Comparison of ENCODE assay signal across 8 mouse cellular contexts in genomic region chr15:37099927-37100766, GRCm38 (mm10).
DNase-seq lines count a peak whose midpoint lies in the region; ATAC-seq and TF ChIP-seq lines count a peak whose summit lies in the region.

No protein-coding gene starts in this region.

- no peak for TF ChIP-seq POLR2A in kidney, adult 2 months (IDR thresholded peaks at IDR 0.05; ENCODE audit: low read depth, low read length)

- no peaks in the 10 kb centered on the region for H3K9me3 ChIP-seq in stomach, embryonic 16.5 days (replicated peaks; ENCODE audit: control insufficient read depth, low read length)

- no peak overlapping the region; the same call in 1 of the 2 replicates for H3K4me3 ChIP-seq in kidney, adult 2 months (ENCODE audit: insufficient read depth, low read depth, low read length)
- peak overlapping the region; percentile 21; the same call in 1 of the 2 replicates for H3K4me3 ChIP-seq in stomach, embryonic 16.5 days (replicated peaks; ENCODE audit: low read length)

- no peak overlapping the region for H3K9ac ChIP-seq in stomach, embryonic 16.5 days (ENCODE audit: low read length)

- peak; percentile 59 for DNase-seq in urinary bladder, postnatal 14 days (ENCODE audit: low spot score)
- no peak for DNase-seq in urinary bladder, adult 2 months (ENCODE audit: low spot score)
- DNase-seq in cerebellum, postnatal 14 days = peak; percentile 74 to 79
- peak; percentile 69 for DNase-seq in kidney, adult 2 months
- DNase-seq in liver = peak; percentile 65

- 44% methylated on average over 17 of the region's 17 CpGs for WGBS in kidney, adult 2 months
- WGBS in stomach, embryonic 16.5 days = 36% methylated on average over 17 of the region's 17 CpGs

- H3K4me2 ChIP-seq in stomach, embryonic 16.5 days (ENCODE audit: low read depth, low read length) = peak overlapping the region; percentile 42; the same call in 1 of the 2 replicates

- peak; percentile 78 for TF ChIP-seq CTCF in kidney, adult 2 months (conservative IDR thresholded peaks at IDR 0.05; ENCODE audit: insufficient read depth, insufficient read length, low read depth, low read length)

- peak; percentile 82 for ATAC-seq in granulocyte monocyte progenitor cell, adult 5-6 weeks (replicated peaks; ENCODE audit: poor library complexity, severe bottlenecking)
- ATAC-seq in monocyte, adult 5-6 weeks (replicated peaks; ENCODE audit: insufficient number of reproducible peaks, low FRiP score, low TSS enrichment, poor library complexity, severe bottlenecking) = peak; percentile 47; the same call in 1 of the 2 replicates
- peak; percentile 25; the same call in 1 of the 2 replicates for ATAC-seq in stomach, embryonic 16.5 days (ENCODE audit: insufficient read depth, low FRiP score)

- H3K36me3 ChIP-seq in kidney, adult 2 months (ENCODE audit: control insufficient read depth, insufficient read depth, low read length) = no peaks in the 10 kb centered on the region
- no peaks in the 10 kb centered on the region for H3K36me3 ChIP-seq in stomach, embryonic 16.5 days (ENCODE audit: control insufficient read depth, insufficient read depth, low read length)

- no peaks in the 10 kb centered on the region for H3K27me3 ChIP-seq in kidney, adult 2 months (replicated peaks; ENCODE audit: control insufficient read depth, insufficient read depth, low read length)
- H3K27me3 ChIP-seq in stomach, embryonic 16.5 days (ENCODE audit: control insufficient read depth, insufficient read depth, low read length) = no peaks in the 10 kb centered on the region

- no peak overlapping the region for H3K27ac ChIP-seq in kidney, adult 2 months (ENCODE audit: insufficient read depth, low read depth, low read length)
- H3K27ac ChIP-seq in stomach, embryonic 16.5 days (ENCODE audit: low read length) = no peak overlapping the region

- peaks cover 8% of the 10 kb centered on the region; the same call in 1 of the 2 replicates for H3K4me1 ChIP-seq in kidney, adult 2 months (ENCODE audit: control insufficient read depth, insufficient read depth, low read length)
- no peaks in the 10 kb centered on the region for H3K4me1 ChIP-seq in stomach, embryonic 16.5 days (ENCODE audit: control insufficient read depth, insufficient read depth, low read length)

Comparison
In these comparisons a context has a peak if more than half of its experiments do, and no peak if none do; other contexts are left out.
1. ATAC-seq: peak in every context shown above with its lines; median percentile 82 in granulocyte monocyte progenitor cell, adult 5-6 weeks; 47 in monocyte, adult 5-6 weeks; 25 in stomach, embryonic 16.5 days.